Mouse (Mus musculus): ENCODE measurements at regions not wholly inside any gene's neighbourhood (a gene's known extent, or its start where the extent isn't known, plus 50 kb on each side); places are given as distances from the start of the nearest gene placed in this dataset.

DNA sequence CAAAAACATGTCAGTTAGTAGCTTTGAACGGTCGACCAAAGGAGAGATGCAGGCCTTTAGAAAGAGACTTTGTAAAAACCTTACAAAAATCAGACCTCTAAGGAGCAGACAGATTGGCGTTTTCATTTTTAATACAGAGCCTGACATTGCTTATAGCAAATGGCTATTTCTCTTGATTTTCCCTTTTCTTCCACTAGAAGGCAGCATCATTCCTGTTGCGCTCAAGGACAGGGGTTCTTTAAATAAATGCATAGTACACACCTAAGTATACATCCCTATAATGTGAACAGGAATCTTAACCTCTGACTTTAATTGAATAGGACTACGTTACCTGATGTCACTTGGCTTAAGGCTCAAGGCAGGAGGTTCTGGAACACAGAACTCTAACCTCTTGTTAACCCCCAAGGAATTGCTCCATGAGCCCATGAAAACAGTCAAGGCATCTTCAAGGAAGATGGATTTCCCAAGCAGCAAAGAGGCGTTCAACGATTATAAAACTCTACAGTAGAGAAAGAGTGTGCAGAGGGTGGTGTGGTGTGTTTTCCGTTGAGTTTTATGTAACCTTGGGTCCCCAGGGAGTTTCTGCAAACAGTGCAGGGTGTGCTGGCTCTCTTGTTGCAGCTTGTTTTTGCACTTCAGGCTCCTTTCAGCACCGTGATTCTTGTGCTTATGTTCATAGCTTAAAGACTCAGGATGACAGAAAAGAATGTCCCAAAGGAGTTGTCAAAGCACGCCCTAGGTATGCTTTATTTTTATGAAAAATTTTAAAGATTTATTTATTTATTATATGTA is 124.1 kb upstream of the Zfp648 start:
- Histone ChIP-seq H3K27ac (ENCODE audit: insufficient read depth, low read depth, low read length) (no peak overlapping the region), H3K4me1 (ENCODE audit: control insufficient read depth, insufficient read depth, insufficient read length, low read length) (peaks cover 4% of the 10 kb centered on the region; the same call in 1 of the 2 replicates), H3K27me3 (ENCODE audit: control insufficient read depth, insufficient read depth, low read length) (no peaks in the 10 kb centered on the region), H3K4me3 (ENCODE audit: low read depth, low read length) (no peak overlapping the region), H3K36me3 (ENCODE audit: control insufficient read depth, insufficient read depth, low read length) (no peaks in the 10 kb centered on the region)
- TF ChIP-seq POLR2A (IDR thresholded peaks at IDR 0.05; ENCODE audit: low read depth, low read length) (no peak), CTCF (IDR thresholded peaks at IDR 0.05; ENCODE audit: extremely low read depth, insufficient read length, insufficient replicate concordance, low read depth, low read length) (no peak)
- 71% methylated on average over 10 of the region's 10 CpGs for WGBS

GRCm38 (mm10) chr1:154080505-154081380 is 120.2 kb upstream of the Zfp648 start:
- peaks cover 2% of the 10 kb centered on the region; the same call in 1 of the 2 replicates for H3K4me1 ChIP-seq (ENCODE audit: control insufficient read depth, insufficient read depth, insufficient read length, low read length)
- H3K4me3 ChIP-seq (ENCODE audit: low read depth, low read length) = no peak overlapping the region
- 50% methylated on average over 10 of the region's 10 CpGs for WGBS
- no peaks in the 10 kb centered on the region for H3K36me3 ChIP-seq (ENCODE audit: control insufficient read depth, insufficient read depth, low read length)
- TF ChIP-seq POLR2A (IDR thresholded peaks at IDR 0.05; ENCODE audit: low read depth, low read length) = no peak
- TF ChIP-seq CTCF (IDR thresholded peaks at IDR 0.05; ENCODE audit: extremely low read depth, insufficient read length, insufficient replicate concordance, low read depth, low read length) = no peak
- H3K27me3 ChIP-seq (ENCODE audit: control insufficient read depth, insufficient read depth, low read length) = no peaks in the 10 kb centered on the region
- H3K27ac ChIP-seq (ENCODE audit: insufficient read depth, low read depth, low read length) = no peak overlapping the region

- no peak overlapping the region for H3K27ac ChIP-seq (ENCODE audit: insufficient read depth, low read depth, low read length)
- H3K36me3 ChIP-seq (ENCODE audit: control insufficient read depth, insufficient read depth, low read length) = no peaks in the 10 kb centered on the region
- H3K27me3 ChIP-seq (ENCODE audit: control insufficient read depth, insufficient read depth, low read length) = no peaks in the 10 kb centered on the region
- TF ChIP-seq CTCF (IDR thresholded peaks at IDR 0.05; ENCODE audit: extremely low read depth, insufficient read length, insufficient replicate concordance, low read depth, low read length) (no peak), POLR2A (IDR thresholded peaks at IDR 0.05; ENCODE audit: low read depth, low read length) (no peak)
- H3K4me3 ChIP-seq (ENCODE audit: low read depth, low read length) = no peak overlapping the region
- H3K4me1 ChIP-seq (ENCODE audit: control insufficient read depth, insufficient read depth, insufficient read length, low read length) = no peaks in the 10 kb centered on the region; the same call in 1 of the 2 replicates
Observed at GRCm38 (mm10) chr1:154086145-154086544, 114.8 kb upstream of the Zfp648 start.

DNA sequence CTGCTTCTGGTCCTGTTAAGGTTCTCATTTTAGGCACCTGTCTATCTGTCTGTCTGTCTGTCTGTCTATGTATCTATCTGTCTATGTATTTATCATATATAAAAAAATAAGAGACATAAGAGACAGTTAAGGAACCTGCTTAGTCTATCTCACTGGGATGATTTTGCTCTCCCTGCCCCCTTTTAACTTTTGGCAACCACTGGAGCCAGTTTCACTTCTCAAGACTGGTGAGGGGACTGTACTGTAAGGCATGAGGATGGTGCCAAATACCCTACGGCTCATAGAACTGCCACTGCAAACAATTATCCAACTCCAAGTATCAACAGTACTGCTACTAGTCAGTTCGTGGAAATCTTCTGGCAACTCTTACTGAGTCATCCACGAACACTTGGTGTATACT is 111.2 kb upstream of the Zfp648 start:
- TF ChIP-seq CTCF (IDR thresholded peaks at IDR 0.05; ENCODE audit: extremely low read depth, insufficient read length, insufficient replicate concordance, low read depth, low read length) (no peak), POLR2A (IDR thresholded peaks at IDR 0.05; ENCODE audit: low read depth, low read length) (no peak)
- Histone ChIP-seq H3K4me1 (ENCODE audit: control insufficient read depth, insufficient read depth, insufficient read length, low read length) (no peaks in the 10 kb centered on the region), H3K36me3 (ENCODE audit: control insufficient read depth, insufficient read depth, low read length) (no peaks in the 10 kb centered on the region), H3K4me3 (ENCODE audit: low read depth, low read length) (no peak overlapping the region), H3K27ac (ENCODE audit: insufficient read depth, low read depth, low read length) (no peak overlapping the region), H3K27me3 (ENCODE audit: control insufficient read depth, insufficient read depth, low read length) (no peaks in the 10 kb centered on the region)
- WGBS = 75% methylated on average over 3 of the region's 3 CpGs

DNA sequence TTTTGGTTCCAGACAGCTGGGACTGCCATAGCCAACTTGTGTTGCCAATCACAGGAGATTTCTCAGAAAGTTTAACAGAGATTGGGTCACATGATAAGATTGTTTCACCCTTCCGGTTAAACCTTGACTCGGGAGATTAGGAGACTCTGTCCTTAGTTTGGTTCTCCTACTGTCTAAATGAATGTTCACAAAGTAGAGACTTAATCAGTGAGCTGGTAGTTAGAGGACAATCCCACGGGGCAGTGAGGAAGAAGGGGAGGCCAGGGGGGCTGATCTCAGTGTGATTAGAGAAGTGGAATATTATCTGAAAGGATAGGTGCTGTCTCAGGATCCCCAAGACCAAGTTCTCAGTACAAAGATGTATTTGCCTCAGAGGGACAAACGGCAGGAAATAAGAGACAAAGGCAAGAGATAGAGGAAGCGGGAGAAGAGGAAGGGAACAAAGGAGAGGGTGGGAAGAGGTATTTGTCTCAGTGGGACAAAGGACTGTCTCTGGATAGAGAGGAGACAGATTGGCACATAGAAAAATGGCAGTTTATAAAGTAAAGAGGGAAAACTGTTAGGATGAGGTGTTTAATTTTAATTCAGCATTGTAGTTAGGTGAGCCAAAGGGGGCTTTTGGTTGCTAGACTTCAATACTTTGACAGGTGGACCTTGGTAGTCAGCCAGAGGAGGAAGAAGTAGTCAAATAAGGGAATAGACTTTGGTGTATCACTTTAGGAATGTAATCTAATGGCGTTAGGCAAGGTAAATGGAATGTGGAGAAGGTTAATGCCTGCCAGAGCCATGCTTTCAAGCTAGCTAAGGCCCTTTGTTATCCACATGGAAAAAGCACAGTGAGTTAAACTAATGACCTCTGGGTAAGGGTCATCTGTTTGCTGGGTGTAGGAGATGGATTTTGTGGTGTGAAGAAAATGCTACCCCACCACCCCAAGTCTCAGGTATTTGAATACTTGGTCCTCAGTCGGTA is 110.2 kb upstream of the Zfp648 start:
- Histone ChIP-seq H3K27me3 (ENCODE audit: control insufficient read depth, insufficient read depth, low read length) (no peaks in the 10 kb centered on the region), H3K4me1 (ENCODE audit: control insufficient read depth, insufficient read depth, insufficient read length, low read length) (no peaks in the 10 kb centered on the region), H3K36me3 (ENCODE audit: control insufficient read depth, insufficient read depth, low read length) (no peaks in the 10 kb centered on the region), H3K4me3 (ENCODE audit: low read depth, low read length) (no peak overlapping the region), H3K27ac (ENCODE audit: insufficient read depth, low read depth, low read length) (no peak overlapping the region)
- TF ChIP-seq CTCF (IDR thresholded peaks at IDR 0.05; ENCODE audit: extremely low read depth, insufficient read length, insufficient replicate concordance, low read depth, low read length) (no peak), POLR2A (IDR thresholded peaks at IDR 0.05; ENCODE audit: low read depth, low read length) (no peak)
- WGBS = 51% methylated on average over 7 of the region's 7 CpGs

DNA sequence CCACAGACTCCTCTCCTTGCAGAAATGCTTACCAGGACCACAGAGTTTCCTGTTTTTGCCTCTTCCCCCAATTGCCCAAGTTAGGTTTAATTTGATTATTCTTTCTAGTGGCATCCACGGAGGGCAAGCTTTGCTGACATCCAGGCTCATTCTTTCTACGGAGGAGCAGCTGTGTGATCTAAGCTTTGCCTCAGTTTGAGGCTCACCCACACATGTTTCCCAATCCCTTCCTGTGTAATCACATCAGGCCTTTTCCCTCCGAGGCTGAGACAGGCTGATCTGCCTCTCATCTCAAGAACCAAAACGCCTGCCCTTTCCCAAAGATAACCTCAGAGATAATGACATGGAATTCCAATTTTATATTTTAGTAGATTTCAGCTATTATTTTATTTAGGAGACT is 107.4 kb upstream of the Zfp648 start:
- WGBS = 68% methylated on average over 4 of the region's 4 CpGs
- Histone ChIP-seq H3K4me1 (ENCODE audit: control insufficient read depth, insufficient read depth, insufficient read length, low read length) (no peaks in the 10 kb centered on the region), H3K36me3 (ENCODE audit: control insufficient read depth, insufficient read depth, low read length) (no peaks in the 10 kb centered on the region), H3K27ac (ENCODE audit: insufficient read depth, low read depth, low read length) (no peak overlapping the region), H3K27me3 (ENCODE audit: control insufficient read depth, insufficient read depth, low read length) (no peaks in the 10 kb centered on the region), H3K4me3 (ENCODE audit: low read depth, low read length) (no peak overlapping the region)
- no peak for TF ChIP-seq POLR2A (IDR thresholded peaks at IDR 0.05; ENCODE audit: low read depth, low read length)
- no peak for TF ChIP-seq CTCF (IDR thresholded peaks at IDR 0.05; ENCODE audit: extremely low read depth, insufficient read length, insufficient replicate concordance, low read depth, low read length)

Measured in small intestine, adult 2 months (tissue).